In genomic region chr2:48098287-48098686, GRCm38 (mm10) we compare ENCODE assay signal across 17 mouse cellular contexts.
DNase-seq lines count a peak whose midpoint lies in the region; ATAC-seq lines count a peak whose summit lies in the region.
"Had no signal": no experiment of that assay in that cellular context is flagged by ENCODE, and none has a peak within 500 bp of the region (broad histone marks: within the 10 kb centered on the region; RNA-seq: fewer than 3 reads in every experiment).

No protein-coding gene starts in this region.

- no peaks in the 10 kb centered on the region for H3K9me3 ChIP-seq in forebrain, embryonic 14.5 days (replicated peaks; ENCODE audit: control insufficient read depth, low read length)
- no peaks in the 10 kb centered on the region for H3K9me3 ChIP-seq in forebrain, embryonic 12.5 days
- H3K9me3 ChIP-seq in hindbrain, embryonic 16.5 days (ENCODE audit: control insufficient read depth, low read length): no peaks in the 10 kb centered on the region
- H3K9me3 ChIP-seq in hindbrain, embryonic 14.5 days (ENCODE audit: control insufficient read depth, low read length): no peaks in the 10 kb centered on the region
- no peaks in the 10 kb centered on the region for H3K9me3 ChIP-seq in midbrain, embryonic 16.5 days (replicated peaks; ENCODE audit: control insufficient read depth, low read length, poor library complexity, severe bottlenecking)
- H3K9me3 ChIP-seq in midbrain, embryonic 11.5 days (ENCODE audit: control insufficient read depth, low read length): no peaks in the 10 kb centered on the region
- H3K9me3 ChIP-seq: embryonic facial prominence, embryonic 13.5 days; heart, embryonic 15.5 days; hindbrain, embryonic 15.5 days had no signal

- WGBS in forebrain, embryonic 14.5 days: 59% methylated on average over 1 of the region's 1 CpGs
- 61% methylated on average over 1 of the region's 1 CpGs for WGBS in forebrain, embryonic 12.5 days
- WGBS in hindbrain, embryonic 16.5 days: 59% methylated on average over 1 of the region's 1 CpGs
- 66% methylated on average over 1 of the region's 1 CpGs for WGBS in hindbrain, embryonic 14.5 days
- WGBS in midbrain, embryonic 16.5 days: 58% methylated on average over 1 of the region's 1 CpGs
- WGBS in midbrain, embryonic 11.5 days: 86% methylated on average over 1 of the region's 1 CpGs

- peak; percentile 19; the same call in 1 of the 2 replicates for ATAC-seq in forebrain, embryonic 14.5 days
- ATAC-seq in forebrain, embryonic 12.5 days (ENCODE audit: low FRiP score): no peak
- peak; percentile 55 for ATAC-seq in hindbrain, embryonic 16.5 days
- ATAC-seq in hindbrain, embryonic 14.5 days (ENCODE audit: low FRiP score): no peak; the same call in 1 of the 2 replicates
- ATAC-seq in midbrain, embryonic 16.5 days: 0 out of 2 replicates have a peak, but pooled peaks have one; percentile 58
- no peak for ATAC-seq in midbrain, embryonic 11.5 days (ENCODE audit: low FRiP score)

- H3K36me3 ChIP-seq in forebrain, embryonic 14.5 days (ENCODE audit: control insufficient read depth, insufficient read depth, low read length): no peaks in the 10 kb centered on the region
- no peaks in the 10 kb centered on the region for H3K36me3 ChIP-seq in forebrain, embryonic 12.5 days (replicated peaks)
- H3K36me3 ChIP-seq in hindbrain, embryonic 16.5 days (ENCODE audit: control insufficient read depth, insufficient read depth, low read length): no peaks in the 10 kb centered on the region
- no peaks in the 10 kb centered on the region for H3K36me3 ChIP-seq in hindbrain, embryonic 14.5 days (replicated peaks; ENCODE audit: control insufficient read depth, insufficient read depth)
- H3K36me3 ChIP-seq in midbrain, embryonic 16.5 days (ENCODE audit: control insufficient read depth, insufficient read depth, low read length): no peaks in the 10 kb centered on the region
- no peaks in the 10 kb centered on the region for H3K36me3 ChIP-seq in midbrain, embryonic 11.5 days (ENCODE audit: control insufficient read depth, insufficient read depth, low read length)
- H3K36me3 ChIP-seq: embryonic facial prominence, embryonic 13.5 days; heart, embryonic 15.5 days; hindbrain, embryonic 15.5 days had no signal

- no peak overlapping the region for H3K4me2 ChIP-seq in forebrain, embryonic 14.5 days (ENCODE audit: low read length)
- no peak overlapping the region for H3K4me2 ChIP-seq in forebrain, embryonic 12.5 days
- H3K4me2 ChIP-seq in hindbrain, embryonic 16.5 days (ENCODE audit: low read length): no peak overlapping the region
- no peak overlapping the region for H3K4me2 ChIP-seq in hindbrain, embryonic 14.5 days (replicated peaks)
- H3K4me2 ChIP-seq in midbrain, embryonic 16.5 days (ENCODE audit: low read length): no peak overlapping the region
- no peak overlapping the region for H3K4me2 ChIP-seq in midbrain, embryonic 11.5 days
- H3K4me2 ChIP-seq: embryonic facial prominence, embryonic 13.5 days; heart, embryonic 11.5 days; heart, embryonic 15.5 days had no signal

- peaks cover 16% of the 10 kb centered on the region for H3K4me1 ChIP-seq in forebrain, embryonic 14.5 days (ENCODE audit: control insufficient read depth, insufficient read depth, low read length)
- H3K4me1 ChIP-seq in forebrain, embryonic 12.5 days: peaks cover 16% of the 10 kb centered on the region
- peaks cover 12% of the 10 kb centered on the region for H3K4me1 ChIP-seq in hindbrain, embryonic 16.5 days (ENCODE audit: control insufficient read depth, insufficient read depth, low read depth, low read length)
- H3K4me1 ChIP-seq in hindbrain, embryonic 14.5 days (replicated peaks; ENCODE audit: control insufficient read depth, insufficient read depth, low read length): peaks cover 9% of the 10 kb centered on the region
- peaks cover 13% of the 10 kb centered on the region for H3K4me1 ChIP-seq in midbrain, embryonic 16.5 days (ENCODE audit: control insufficient read depth, insufficient read depth, low read length)
- no peaks in the 10 kb centered on the region for H3K4me1 ChIP-seq in midbrain, embryonic 11.5 days (ENCODE audit: control insufficient read depth, insufficient read depth, low read length)
- H3K4me1 ChIP-seq: embryonic facial prominence, embryonic 13.5 days; heart, embryonic 15.5 days had no signal

- no peaks in the 10 kb centered on the region for H3K27me3 ChIP-seq in forebrain, embryonic 14.5 days (replicated peaks; ENCODE audit: control insufficient read depth, insufficient read depth, low read length)
- no peaks in the 10 kb centered on the region for H3K27me3 ChIP-seq in forebrain, embryonic 12.5 days
- H3K27me3 ChIP-seq in hindbrain, embryonic 16.5 days (replicated peaks; ENCODE audit: control insufficient read depth, insufficient read depth, low read length): no peaks in the 10 kb centered on the region
- no peaks in the 10 kb centered on the region for H3K27me3 ChIP-seq in hindbrain, embryonic 14.5 days (ENCODE audit: control insufficient read depth, insufficient read depth, low read length)
- H3K27me3 ChIP-seq in midbrain, embryonic 16.5 days (ENCODE audit: control insufficient read depth, insufficient read depth, low read depth, low read length): no peaks in the 10 kb centered on the region
- H3K27me3 ChIP-seq in midbrain, embryonic 11.5 days (ENCODE audit: control insufficient read depth, insufficient read depth, low read length): no peaks in the 10 kb centered on the region
- H3K27me3 ChIP-seq: embryonic facial prominence, embryonic 13.5 days; heart, embryonic 15.5 days; hindbrain, embryonic 15.5 days had no signal

- no peak overlapping the region for H3K4me3 ChIP-seq in forebrain, embryonic 14.5 days (ENCODE audit: low read depth, low read length)
- H3K4me3 ChIP-seq in forebrain, embryonic 12.5 days (replicated peaks): no peak overlapping the region
- no peak overlapping the region for H3K4me3 ChIP-seq in hindbrain, embryonic 16.5 days (ENCODE audit: low read length)
- H3K4me3 ChIP-seq in hindbrain, embryonic 14.5 days (replicated peaks; ENCODE audit: low read length): no peak overlapping the region
- no peak overlapping the region for H3K4me3 ChIP-seq in midbrain, embryonic 16.5 days (ENCODE audit: low read depth, low read length)
- H3K4me3 ChIP-seq in midbrain, embryonic 11.5 days (ENCODE audit: low read depth, low read length): no peak overlapping the region
- H3K4me3 ChIP-seq: embryonic facial prominence, embryonic 13.5 days; heart, adult 2 months; heart, embryonic 15.5 days; hindbrain, embryonic 15.5 days had no signal

- DNase-seq in forebrain, embryonic 14.5 days (ENCODE audit: low spot score): peak; percentile 27
- DNase-seq in hindbrain, embryonic 14.5 days (ENCODE audit: low spot score): no peak
- no peak for DNase-seq in midbrain, embryonic 11.5 days (ENCODE audit: low spot score, missing footprints)
- no peak for DNase-seq in thymus, postnatal 25 days
- DNase-seq: adrenal gland, adult 2 months; adrenal gland, postnatal 25 days; gastrocnemius, postnatal 14 days; heart, adult 2 months; heart, postnatal 14 days; kidney, adult 11 months had no signal

- H3K27ac ChIP-seq in forebrain, embryonic 14.5 days (ENCODE audit: low read depth, low read length): no peak overlapping the region
- H3K27ac ChIP-seq in forebrain, embryonic 12.5 days: no peak overlapping the region
- no peak overlapping the region for H3K27ac ChIP-seq in hindbrain, embryonic 16.5 days (ENCODE audit: low read depth, low read length)
- H3K27ac ChIP-seq in hindbrain, embryonic 14.5 days: no peak overlapping the region
- H3K27ac ChIP-seq in midbrain, embryonic 16.5 days (ENCODE audit: low read length): no peak overlapping the region
- no peak overlapping the region for H3K27ac ChIP-seq in midbrain, embryonic 11.5 days (ENCODE audit: low read depth, low read length)
- H3K27ac ChIP-seq: embryonic facial prominence, embryonic 13.5 days; heart, adult 2 months; heart, embryonic 15.5 days had no signal

- H3K9ac ChIP-seq in forebrain, embryonic 14.5 days (ENCODE audit: low read length): no peak overlapping the region
- H3K9ac ChIP-seq in forebrain, embryonic 12.5 days: no peak overlapping the region
- no peak overlapping the region for H3K9ac ChIP-seq in hindbrain, embryonic 16.5 days (ENCODE audit: low read depth, low read length)
- no peak overlapping the region for H3K9ac ChIP-seq in hindbrain, embryonic 14.5 days
- H3K9ac ChIP-seq in midbrain, embryonic 16.5 days (ENCODE audit: low read depth, low read length): no peak overlapping the region
- H3K9ac ChIP-seq in midbrain, embryonic 11.5 days (ENCODE audit: low read length): no peak overlapping the region
- H3K9ac ChIP-seq: embryonic facial prominence, embryonic 13.5 days; heart, embryonic 15.5 days; hindbrain, embryonic 15.5 days had no signal

Comparison
In these comparisons a context has a peak if more than half of its experiments do, and no peak if none do; other contexts are left out.
1. ATAC-seq: peak in forebrain, embryonic 14.5 days (single experiment), hindbrain, embryonic 16.5 days (single experiment) and midbrain, embryonic 16.5 days (single experiment); none in forebrain, embryonic 12.5 days (single experiment), hindbrain, embryonic 14.5 days (single experiment) and midbrain, embryonic 11.5 days (single experiment).